Mouse (Mus musculus) stomach, embryonic 14.5 days (tissue): ENCODE data around the gene Nova2. TPM values are rescaled to one million over a fixed set of nuclear protein-coding genes. Genes with fewer than 3 reads are reported as not detected.

ENCODE experiments used
- ATAC-seq: fragments of 200-750 bp; cut with Nextera tagmentation; 2 replicates; pipeline ENCODE4 v1.8.0; 2017; ENCODE audit warnings: low read depth, moderate TSS enrichment; ENCODE audit not compliant: insufficient number of reproducible peaks, insufficient read depth, low FRiP score
- H3K27ac ChIP-seq: fragments of 300-500 bp; sonication (generic); 2 replicates; pipeline ENCODE4 v1.5.1; 2014; ENCODE audit warnings: mild to moderate bottlenecking, low read length, moderate library complexity, mixed read lengths
- H3K27me3 ChIP-seq: fragments of 300-500 bp; sonication (generic); 2 replicates; pipeline ENCODE4 v1.6.1; 2014; ENCODE audit warnings: low read length, control low read depth, mixed read lengths; ENCODE audit not compliant: control insufficient read depth, insufficient read depth
- H3K36me3 ChIP-seq: fragments of 300-500 bp; sonication (generic); 2 replicates; pipeline ENCODE4 v1.6.1; 2014; ENCODE audit warnings: mild to moderate bottlenecking, control low read depth, low read length, moderate library complexity, mixed read lengths; ENCODE audit not compliant: control insufficient read depth, insufficient read depth
- H3K4me1 ChIP-seq: fragments of 300-500 bp; sonication (generic); 2 replicates; pipeline ENCODE4 v1.6.1; 2014; ENCODE audit warnings: low read length, control low read depth, mixed read lengths; ENCODE audit not compliant: control insufficient read depth, insufficient read depth
- H3K4me2 ChIP-seq: fragments of 300-500 bp; sonication (generic); replicated peaks from 2 replicates; pipeline ENCODE4 v1.6.1; 2014; ENCODE audit warnings: low read depth, low read length, control low read depth
- H3K4me3 ChIP-seq: fragments of 300-500 bp; sonication (generic); 2 replicates; pipeline ENCODE4 v1.5.1; 2014; ENCODE audit warnings: low read depth, low read length, control low read depth
- H3K9ac ChIP-seq: fragments of 300-500 bp; sonication (generic); replicated peaks from 2 replicates; pipeline ENCODE4 v1.6.1; 2014; ENCODE audit warnings: low read depth, mild to moderate bottlenecking, control low read depth, low read length, moderate library complexity, mixed read lengths
- H3K9me3 ChIP-seq: fragments of 300-500 bp; sonication (generic); 2 replicates; pipeline ENCODE4 v1.6.1; 2016; ENCODE audit warnings: low read depth, low read length, control low read depth; ENCODE audit not compliant: control insufficient read depth
- WGBS: fragments of 180-500 bp; shearing (Covaris S2); extraction: QIAGEN DNeasy Blood & Tissue Kit; methylation state at CpG from one replicate; pipeline ENCODE4 v1.1.7; 2014; 5-methylcytosine and 5-hydroxymethylcytosine counted together
- polyA plus RNA-seq: library from polyadenylated mRNA; unstranded; fragments of >200 nt; fragmentation: Nextera tagmentation; extraction: Ambion mirVana; gene quantifications from 2 replicates; pipeline ENCODE4 v1.2.1, GENCODE M21; 2014

Nova2 gene
- polyA plus RNA-seq, 1 experiment from 2014 or later: 0.81 TPM

GRCm38 (mm10) chr7:18970956-18971355 lies 45.3 kb downstream of the Nova2 start:
- 0 out of 2 replicates have a peak, but pooled peaks cover 1% of the 10 kb centered on the region for H3K27me3 ChIP-seq
- H3K4me1 ChIP-seq: no peaks in the 10 kb centered on the region
- no peaks in the 10 kb centered on the region for H3K9me3 ChIP-seq
- no peak overlapping the region for H3K4me2 ChIP-seq
- H3K36me3 ChIP-seq: no peaks in the 10 kb centered on the region
- no peak overlapping the region for H3K27ac ChIP-seq
- H3K9ac ChIP-seq: no peak overlapping the region
- H3K4me3 ChIP-seq: no peak overlapping the region
- ATAC-seq: no peak
- 79% methylated on average over 3 of the region's 3 CpGs for WGBS

GRCm38 (mm10) chr7:18978381-18978780 lies 52.7 kb downstream of the Nova2 start:
- H3K27ac ChIP-seq: no peak overlapping the region
- WGBS: 77% methylated on average over 9 of the region's 9 CpGs
- no peak overlapping the region for H3K4me3 ChIP-seq
- no peaks in the 10 kb centered on the region for H3K4me1 ChIP-seq
- no peak overlapping the region for H3K4me2 ChIP-seq
- no peaks in the 10 kb centered on the region for H3K36me3 ChIP-seq
- no peak overlapping the region for H3K9ac ChIP-seq
- no peak for ATAC-seq
- no peaks in the 10 kb centered on the region for H3K27me3 ChIP-seq
- H3K9me3 ChIP-seq: no peaks in the 10 kb centered on the region

- Histone ChIP-seq H3K27me3 (no peaks in the 10 kb centered on the region), H3K4me2 (no peak overlapping the region), H3K27ac (no peak overlapping the region), H3K9ac (no peak overlapping the region), H3K9me3 (no peaks in the 10 kb centered on the region), H3K36me3 (no peaks in the 10 kb centered on the region), H3K4me1 (0 out of 2 replicates have a peak, but pooled peaks cover 5% of the 10 kb centered on the region), H3K4me3 (no peak overlapping the region)
- WGBS: 70% methylated on average over 2 of the region's 2 CpGs
- ATAC-seq: no peak
Observed at GRCm38 (mm10) chr7:18986503-18986902, 60.8 kb downstream of the Nova2 start.

GRCm38 (mm10) chr7:18987100-18987499 lies 61.4 kb downstream of the Nova2 start, which contains the start of gene Nanos2:
TSS of gene Nanos2 (plus strand) at chr7:18987400.
- Histone ChIP-seq H3K27me3 (no peaks in the 10 kb centered on the region), H3K4me1 (0 out of 2 replicates have a peak, but pooled peaks cover 6% of the 10 kb centered on the region), H3K9ac (no peak within 1 kb of the TSS), H3K27ac (no peak within 1 kb of the TSS), H3K36me3 (no peaks in the 10 kb centered on the region), H3K4me3 (no peak within 1 kb of the TSS), H3K4me2 (no peak within 1 kb of the TSS), H3K9me3 (no peaks in the 10 kb centered on the region)
- no peak for ATAC-seq
- 68% methylated on average over 2 of the region's 2 CpGs for WGBS

GRCm38 (mm10) chr7:18987747-18988146 lies 62.1 kb downstream of the Nova2 start:
- ATAC-seq: no peak
- H3K9me3 ChIP-seq: no peaks in the 10 kb centered on the region

GRCm38 (mm10) chr7:18988780-18989179 lies 63.1 kb downstream of the Nova2 start:
- Histone ChIP-seq H3K4me2 (no peak overlapping the region), H3K4me1 (0 out of 2 replicates have a peak, but pooled peaks cover 6% of the 10 kb centered on the region), H3K9me3 (no peaks in the 10 kb centered on the region), H3K36me3 (no peaks in the 10 kb centered on the region), H3K27ac (no peak overlapping the region), H3K4me3 (no peak overlapping the region), H3K9ac (no peak overlapping the region), H3K27me3 (no peaks in the 10 kb centered on the region)
- ATAC-seq: no peak
- 66% methylated on average over 6 of the region's 6 CpGs for WGBS

More at GRCm38 (mm10) chr7:18987747-18988146, 62.1 kb downstream of the Nova2 start:
- Histone ChIP-seq H3K4me1 (0 out of 2 replicates have a peak, but pooled peaks cover 6% of the 10 kb centered on the region), H3K36me3 (no peaks in the 10 kb centered on the region), H3K9ac (no peak overlapping the region), H3K27ac (no peak overlapping the region), H3K4me2 (no peak overlapping the region), H3K27me3 (no peaks in the 10 kb centered on the region), H3K4me3 (no peak overlapping the region)
- WGBS: 71% methylated on average over 13 of the region's 13 CpGs

GRCm38 (mm10) chr7:18989995-18990394 lies 64.3 kb downstream of the Nova2 start:
- H3K4me2 ChIP-seq: peak overlapping the region; percentile 88
- no peak overlapping the region for H3K9ac ChIP-seq
- ATAC-seq: no peak
- no peaks in the 10 kb centered on the region for H3K9me3 ChIP-seq
- H3K27ac ChIP-seq: no peak overlapping the region
- no peaks in the 10 kb centered on the region for H3K27me3 ChIP-seq
- WGBS: 8% methylated on average over 5 of the region's 5 CpGs
- H3K36me3 ChIP-seq: no peaks in the 10 kb centered on the region
- H3K4me1 ChIP-seq: 0 out of 2 replicates have a peak, but pooled peaks cover 6% of the 10 kb centered on the region
- peak overlapping the region; percentile 48 for H3K4me3 ChIP-seq

GRCm38 (mm10) chr7:18990601-18991295 lies 65.1 kb downstream of the Nova2 start, which contains the start of gene Mypop:
TSS of gene Mypop (plus strand) at chr7:18991245.
- under 1% methylated on average over 36 of the region's 37 CpGs for WGBS
- Histone ChIP-seq H3K9ac (peak within 1 kb of the TSS; percentile 30; the same call in 1 of the 2 replicates), H3K36me3 (no peaks in the 10 kb centered on the region), H3K4me2 (peak within 1 kb of the TSS; percentile 88), H3K4me3 (peak within 1 kb of the TSS; percentile 48), H3K9me3 (no peaks in the 10 kb centered on the region), H3K27ac (peak within 1 kb of the TSS; percentile 70; the same call in 1 of the 2 replicates), H3K4me1 (0 out of 2 replicates have a peak, but pooled peaks cover 6% of the 10 kb centered on the region), H3K27me3 (no peaks in the 10 kb centered on the region)
- peak; percentile 95 for ATAC-seq
